Mouse (Mus musculus) gonadal fat pad, adult 2 months (tissue): ENCODE measurements around the gene Tcf7l2. TPM values are rescaled to one million over a fixed set of nuclear protein-coding genes. Genes with fewer than 3 reads are reported as not detected.

Source experiments
- DNase-seq: peaks from one replicate; pipeline ENCODE4 v3.0.0-alpha.2; 2012; ENCODE audit warnings: low read depth
- polyA plus RNA-seq: library from polyadenylated mRNA; depleted of rRNA; stranded (reverse); fragments of >200 nt; gene quantifications from 2 replicates; pipeline ENCODE4 v1.2.3, GENCODE M21; 2012

Gene Tcf7l2
- polyA plus RNA-seq, 1 experiment, result 10.4 TPM

- DNase-seq, result no peak
Observed at GRCm38 (mm10) chr19:55861746-55862145, 120.1 kb downstream of the Tcf7l2 start.

- DNase-seq, result no peak
Observed at GRCm38 (mm10) chr19:55862559-55862958, 120.9 kb downstream of the Tcf7l2 start.

GRCm38 (mm10) chr19:55865049-55865448 lies 123.4 kb downstream of the Tcf7l2 start:
- DNase-seq, result no peak

- DNase-seq, result no peak
Observed at GRCm38 (mm10) chr19:55865774-55866578, 124.4 kb downstream of the Tcf7l2 start.

GRCm38 (mm10) chr19:55867255-55867654 lies 125.6 kb downstream of the Tcf7l2 start:
- no peak for DNase-seq

GRCm38 (mm10) chr19:55867905-55868304 lies 126.3 kb downstream of the Tcf7l2 start:
- no peak for DNase-seq

GRCm38 (mm10) chr19:55868597-55868996 lies 127.0 kb downstream of the Tcf7l2 start:
- no peak for DNase-seq

- DNase-seq, result no peak
Observed at GRCm38 (mm10) chr19:55870825-55871224, 129.2 kb downstream of the Tcf7l2 start.

GRCm38 (mm10) chr19:55871496-55871895 lies 129.9 kb downstream of the Tcf7l2 start:
- DNase-seq, result no peak

GRCm38 (mm10) chr19:55873221-55873620 lies 131.6 kb downstream of the Tcf7l2 start:
- no peak for DNase-seq

GRCm38 (mm10) chr19:55876501-55876900 lies 134.9 kb downstream of the Tcf7l2 start:
- DNase-seq, result peak; percentile 40

- DNase-seq, result no peak
Observed at GRCm38 (mm10) chr19:55877404-55877915, 135.8 kb downstream of the Tcf7l2 start.

GRCm38 (mm10) chr19:55880664-55881359 lies 139.2 kb downstream of the Tcf7l2 start:
- DNase-seq, result no peak

- no peak for DNase-seq
Observed at GRCm38 (mm10) chr19:55886536-55886935, 144.9 kb downstream of the Tcf7l2 start.

GRCm38 (mm10) chr19:55891692-55892183 lies 150.1 kb downstream of the Tcf7l2 start:
- DNase-seq, result no peak

- no peak for DNase-seq
Observed at GRCm38 (mm10) chr19:55893557-55893956, 151.9 kb downstream of the Tcf7l2 start.

- DNase-seq, result no peak
Observed at GRCm38 (mm10) chr19:55894396-55894795, 152.8 kb downstream of the Tcf7l2 start.

- DNase-seq, result no peak
Observed at GRCm38 (mm10) chr19:55895317-55895716, 153.7 kb downstream of the Tcf7l2 start.

GRCm38 (mm10) chr19:55895807-55896420 lies 154.3 kb downstream of the Tcf7l2 start:
- no peak for DNase-seq

- no peak for DNase-seq
Observed at GRCm38 (mm10) chr19:55896629-55897028, 155.0 kb downstream of the Tcf7l2 start.

GRCm38 (mm10) chr19:55902573-55903385 lies 161.2 kb downstream of the Tcf7l2 start:
- DNase-seq, result no peak
